Mouse (Mus musculus) hindbrain, postnatal 0 days (tissue): ENCODE data around the gene Sgtb. TPM values are rescaled to one million over a fixed set of nuclear protein-coding genes. Genes with fewer than 3 reads are reported as not detected.

Experiments used
- ATAC-seq: fragments of 200-750 bp; cut with Nextera tagmentation; 2 replicates; pipeline ENCODE4 v1.8.0; 2017; ENCODE audit warnings: mild to moderate bottlenecking, moderate TSS enrichment, moderate library complexity
- DNase-seq: peaks from one replicate; pipeline ENCODE4 v3.0.0-alpha.2; 2015; ENCODE audit warnings: low spot score
- H3K27ac ChIP-seq: fragments of 300-500 bp; sonication (generic); 2 replicates; pipeline ENCODE4 v1.5.1; 2014; ENCODE audit warnings: mild to moderate bottlenecking
- H3K27me3 ChIP-seq: fragments of 300-500 bp; sonication (generic); 2 replicates; pipeline ENCODE4 v1.6.1; 2014; ENCODE audit warnings: low read length, mixed read lengths; ENCODE audit not compliant: insufficient read depth
- H3K36me3 ChIP-seq: fragments of 300-500 bp; sonication (generic); 2 replicates; pipeline ENCODE4 v1.6.1; 2014; ENCODE audit warnings: low read length, mixed read lengths; ENCODE audit not compliant: insufficient read depth
- H3K4me1 ChIP-seq: fragments of 300-500 bp; sonication (generic); 2 replicates; pipeline ENCODE4 v1.6.1; 2014; ENCODE audit warnings: antibody characterized with exemption, low read length, mixed read lengths; ENCODE audit not compliant: insufficient read depth
- H3K4me2 ChIP-seq: fragments of 300-500 bp; sonication (generic); 2 replicates; pipeline ENCODE4 v1.6.1; 2014; ENCODE audit warnings: low read depth, mild to moderate bottlenecking, low read length, moderate library complexity, mixed read lengths
- H3K4me3 ChIP-seq: fragments of 300-500 bp; sonication (generic); 2 replicates; pipeline ENCODE4 v1.5.1; 2014; ENCODE audit warnings: low read length
- H3K9ac ChIP-seq: fragments of 300-500 bp; sonication (generic); replicated peaks from 2 replicates; pipeline ENCODE4 v1.6.1; 2014; ENCODE audit warnings: mild to moderate bottlenecking, low read length, moderate library complexity, mixed read lengths
- H3K9me3 ChIP-seq: fragments of 300-500 bp; sonication (generic); 2 replicates; pipeline ENCODE4 v1.6.1; 2016; ENCODE audit warnings: low read length, mixed read lengths
- CTCF ChIP-seq: IDR thresholded peaks from 2 replicates; pipeline ENCODE4 v1.5.1; 2016; ENCODE audit warnings: antibody characterized with exemption, control low read depth, low read depth
- WGBS: fragments of 180-500 bp; shearing (Covaris S2); extraction: QIAGEN DNeasy Blood & Tissue Kit; methylation state at CpG from one replicate; pipeline ENCODE4 v1.1.7; 2014; 5-methylcytosine and 5-hydroxymethylcytosine counted together
- polyA plus RNA-seq: library from polyadenylated mRNA; unstranded; fragments of >200 nt; fragmentation: Nextera tagmentation; extraction: Ambion mirVana; gene quantifications from 2 replicates; pipeline ENCODE4 v1.2.1, GENCODE M21; 2015
- total RNA-seq: library from RNA; depleted of rRNA; stranded (reverse); fragments of >200 nt; gene quantifications from 2 replicates; pipeline ENCODE4 v1.2.3, GENCODE M21; 2014

The Sgtb gene
- total and polyA plus RNA-seq, 2 experiments from 2014 or later: 24.3 to 26.8 TPM

DNA sequence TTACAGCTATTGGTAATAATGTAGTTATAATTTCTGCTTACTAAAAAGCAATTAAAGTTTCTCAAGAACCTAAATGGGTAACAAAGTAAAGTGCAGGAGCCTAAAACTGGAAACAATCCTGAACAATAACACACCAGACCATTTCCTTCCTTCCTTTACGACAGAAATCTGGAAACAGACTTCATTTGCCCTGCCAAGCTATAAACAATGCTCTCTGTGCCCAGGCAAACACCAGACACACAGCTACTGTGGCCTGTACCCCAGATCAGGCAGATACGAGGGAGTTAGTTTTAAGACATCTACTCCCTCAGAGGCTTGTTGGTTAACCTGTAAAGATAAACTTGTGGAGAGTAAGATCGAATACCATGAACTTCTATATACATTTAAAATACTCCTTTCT lies 38.8 kb upstream of the Sgtb start:
- H3K27ac ChIP-seq: 0 out of 2 replicates have a peak overlapping the region, but pooled peaks have one; percentile 20
- H3K27me3 ChIP-seq: no peaks in the 10 kb centered on the region
- no peak for ATAC-seq
- H3K36me3 ChIP-seq: peaks cover 37% of the 10 kb centered on the region
- H3K4me1 ChIP-seq: no peaks in the 10 kb centered on the region
- no peak overlapping the region for H3K4me2 ChIP-seq
- no peak for TF ChIP-seq CTCF
- no peak overlapping the region for H3K4me3 ChIP-seq
- DNase-seq: no peak
- 66% methylated on average over 3 of the region's 3 CpGs for WGBS
- H3K9ac ChIP-seq: no peak overlapping the region
- H3K9me3 ChIP-seq: no peaks in the 10 kb centered on the region

DNA sequence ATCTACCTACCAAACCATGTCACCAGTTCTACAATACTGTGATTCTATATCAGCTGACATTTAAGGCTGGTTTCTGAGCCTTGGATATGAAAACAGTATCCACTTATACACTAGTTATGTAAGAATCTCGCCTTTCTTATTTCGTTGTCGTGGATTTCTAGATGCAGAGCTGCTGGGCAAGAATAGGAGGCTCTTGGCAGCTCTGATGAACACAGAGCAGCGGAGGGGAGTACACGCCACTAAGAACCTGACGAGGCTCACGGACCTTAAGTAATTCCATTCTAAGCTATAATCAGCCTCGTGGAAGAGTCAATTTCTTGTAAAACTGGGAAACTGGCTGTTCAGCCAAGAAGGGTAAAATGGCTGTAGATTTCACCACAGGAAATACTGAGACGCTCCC lies 37.2 kb upstream of the Sgtb start:
- Histone ChIP-seq H3K27me3 (no peaks in the 10 kb centered on the region), H3K4me1 (no peaks in the 10 kb centered on the region), H3K27ac (no peak overlapping the region), H3K4me3 (no peak overlapping the region), H3K9ac (no peak overlapping the region), H3K4me2 (no peak overlapping the region), H3K9me3 (no peaks in the 10 kb centered on the region), H3K36me3 (peaks cover 33% of the 10 kb centered on the region)
- WGBS: 84% methylated on average over 9 of the region's 9 CpGs
- DNase-seq (no peak), ATAC-seq (no peak)
- no peak for TF ChIP-seq CTCF

- no peak overlapping the region for H3K4me3 ChIP-seq
These were observed 35.3 kb upstream of the Sgtb start for GRCm38 (mm10) chr13:104074230-104074629.

DNA sequence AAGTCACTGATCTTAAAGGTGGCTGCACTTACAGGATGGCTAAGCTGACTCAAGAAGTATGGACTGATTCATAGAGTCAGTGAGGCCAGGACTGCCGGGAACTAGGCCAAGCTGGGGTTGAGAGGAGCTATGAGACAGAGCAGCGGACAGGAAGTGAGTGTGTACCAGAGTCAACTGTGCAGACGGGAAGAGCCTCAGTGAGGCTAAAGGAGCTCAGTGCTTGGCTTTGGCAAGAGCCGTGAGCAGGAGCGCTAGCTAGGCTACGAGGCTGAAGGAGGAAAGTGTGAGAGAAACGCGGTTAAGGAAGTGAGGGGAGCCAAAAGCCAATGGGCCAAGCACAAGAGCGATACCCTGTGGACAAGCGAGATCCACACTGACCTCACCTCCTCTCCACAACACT lies 34.8 kb upstream of the Sgtb start:
- Histone ChIP-seq H3K4me2 (no peak overlapping the region), H3K27ac (no peak overlapping the region), H3K27me3 (no peaks in the 10 kb centered on the region), H3K4me1 (no peaks in the 10 kb centered on the region), H3K9me3 (no peaks in the 10 kb centered on the region), H3K36me3 (peaks cover 19% of the 10 kb centered on the region), H3K9ac (no peak overlapping the region), H3K4me3 (no peak overlapping the region)
- no peak for TF ChIP-seq CTCF
- DNase-seq (no peak), ATAC-seq (0 out of 2 replicates have a peak, but pooled peaks have one; percentile 29)
- WGBS: 81% methylated on average over 10 of the region's 10 CpGs

More at GRCm38 (mm10) chr13:104074230-104074629, 35.3 kb upstream of the Sgtb start:
- no peak for ATAC-seq
- Histone ChIP-seq H3K9me3 (no peaks in the 10 kb centered on the region), H3K36me3 (peaks cover 19% of the 10 kb centered on the region), H3K27me3 (no peaks in the 10 kb centered on the region), H3K4me2 (no peak overlapping the region), H3K27ac (no peak overlapping the region), H3K9ac (no peak overlapping the region), H3K4me1 (no peaks in the 10 kb centered on the region)
- 96% methylated on average over 8 of the region's 8 CpGs for WGBS
- TF ChIP-seq CTCF: no peak
- no peak for DNase-seq

- H3K36me3 ChIP-seq: peaks cover 8% of the 10 kb centered on the region
- H3K4me2 ChIP-seq: no peak overlapping the region
- TF ChIP-seq CTCF: no peak
- no peak for DNase-seq
- no peaks in the 10 kb centered on the region for H3K27me3 ChIP-seq
- H3K27ac ChIP-seq: no peak overlapping the region
- 78% methylated on average over 6 of the region's 6 CpGs for WGBS
- no peak for ATAC-seq
- no peaks in the 10 kb centered on the region for H3K9me3 ChIP-seq
- H3K4me3 ChIP-seq: no peak overlapping the region
- no peak overlapping the region for H3K9ac ChIP-seq
- no peaks in the 10 kb centered on the region for H3K4me1 ChIP-seq
These were observed 32.5 kb upstream of the Sgtb start for GRCm38 (mm10) chr13:104076993-104077392.

GRCm38 (mm10) chr13:104082504-104082903 lies 27.0 kb upstream of the Sgtb start:
- H3K27ac ChIP-seq: no peak overlapping the region
- no peaks in the 10 kb centered on the region for H3K27me3 ChIP-seq
- WGBS: 91% methylated on average over 7 of the region's 7 CpGs
- H3K9me3 ChIP-seq: no peaks in the 10 kb centered on the region
- H3K9ac ChIP-seq: no peak overlapping the region
- no peak for TF ChIP-seq CTCF
- DNase-seq (no peak), ATAC-seq (no peak)
- H3K4me3 ChIP-seq: no peak overlapping the region
- H3K36me3 ChIP-seq: no peaks in the 10 kb centered on the region
- H3K4me2 ChIP-seq: no peak overlapping the region
- no peaks in the 10 kb centered on the region for H3K4me1 ChIP-seq

GRCm38 (mm10) chr13:104084600-104084999 lies 24.9 kb upstream of the Sgtb start:
- TF ChIP-seq CTCF: no peak
- DNase-seq: no peak
- WGBS: 86% methylated on average over 2 of the region's 2 CpGs
- Histone ChIP-seq H3K9ac (no peak overlapping the region), H3K9me3 (no peaks in the 10 kb centered on the region), H3K27ac (no peak overlapping the region), H3K4me3 (no peak overlapping the region), H3K36me3 (no peaks in the 10 kb centered on the region), H3K4me1 (no peaks in the 10 kb centered on the region), H3K27me3 (no peaks in the 10 kb centered on the region), H3K4me2 (no peak overlapping the region)
- no peak for ATAC-seq
